Mouse (Mus musculus): ENCODE results near the gene Gm10197. TPM values are rescaled to one million over a fixed set of nuclear protein-coding genes. Genes with fewer than 3 reads are reported as not detected.

The Gm10197 gene
- polyA plus RNA-seq, 1 experiment from 2014 or later = not detected

GRCm38 (mm10) chr19:53408398-53408797 lies 36.8 kb upstream of the Gm10197 start:
- Histone ChIP-seq H3K27ac (replicated peaks; ENCODE audit: low read depth, low read length) (no peak overlapping the region), H3K9ac (ENCODE audit: low read depth, low read length) (no peak overlapping the region), H3K4me3 (ENCODE audit: low read depth, low read length) (no peak overlapping the region), H3K4me2 (ENCODE audit: low read depth, low read length) (no peak overlapping the region), H3K36me3 (ENCODE audit: control insufficient read depth, insufficient read depth, low read length) (no peaks in the 10 kb centered on the region), H3K9me3 (ENCODE audit: control insufficient read depth, low read length) (peaks cover 7% of the 10 kb centered on the region; the same call in 1 of the 2 replicates), H3K27me3 (replicated peaks; ENCODE audit: control insufficient read depth, insufficient read depth, low read length) (no peaks in the 10 kb centered on the region), H3K4me1 (ENCODE audit: control insufficient read depth, insufficient read depth, low read length) (peaks cover 15% of the 10 kb centered on the region)
- DNase-seq (ENCODE audit: low spot score) = no peak
- no peak for ATAC-seq (ENCODE audit: low read depth)
- 83% methylated on average over 8 of the region's 8 CpGs for WGBS

- Histone ChIP-seq H3K27me3 (replicated peaks; ENCODE audit: control insufficient read depth, insufficient read depth, low read length) (no peaks in the 10 kb centered on the region), H3K4me3 (ENCODE audit: low read depth, low read length) (no peak overlapping the region), H3K9ac (ENCODE audit: low read depth, low read length) (no peak overlapping the region), H3K4me1 (ENCODE audit: control insufficient read depth, insufficient read depth, low read length) (peaks cover 11% of the 10 kb centered on the region), H3K9me3 (ENCODE audit: control insufficient read depth, low read length) (peaks cover 7% of the 10 kb centered on the region; the same call in 1 of the 2 replicates), H3K4me2 (ENCODE audit: low read depth, low read length) (no peak overlapping the region), H3K36me3 (ENCODE audit: control insufficient read depth, insufficient read depth, low read length) (no peaks in the 10 kb centered on the region), H3K27ac (replicated peaks; ENCODE audit: low read depth, low read length) (no peak overlapping the region)
- ATAC-seq (ENCODE audit: low read depth) (no peak), DNase-seq (ENCODE audit: low spot score) (no peak)
- whole genome bisulfite sequencing = 90% methylated on average over 2 of the region's 2 CpGs
These were observed 35.8 kb upstream of the Gm10197 start for GRCm38 (mm10) chr19:53407350-53407749.

GRCm38 (mm10) chr19:53405810-53406209 lies 34.2 kb upstream of the Gm10197 start:
- H3K27ac ChIP-seq (replicated peaks; ENCODE audit: low read depth, low read length) = no peak overlapping the region
- no peaks in the 10 kb centered on the region for H3K27me3 ChIP-seq (replicated peaks; ENCODE audit: control insufficient read depth, insufficient read depth, low read length)
- WGBS = 66% methylated on average over 2 of the region's 2 CpGs
- no peak overlapping the region for H3K4me2 ChIP-seq (ENCODE audit: low read depth, low read length)
- H3K9me3 ChIP-seq (ENCODE audit: control insufficient read depth, low read length) = peaks cover 7% of the 10 kb centered on the region; the same call in 1 of the 2 replicates
- ATAC-seq (ENCODE audit: low read depth) (no peak), DNase-seq (ENCODE audit: low spot score) (no peak)
- H3K36me3 ChIP-seq (ENCODE audit: control insufficient read depth, insufficient read depth, low read length) = no peaks in the 10 kb centered on the region
- H3K4me3 ChIP-seq (ENCODE audit: low read depth, low read length) = no peak overlapping the region
- peaks cover 3% of the 10 kb centered on the region; the same call in 1 of the 2 replicates for H3K4me1 ChIP-seq (ENCODE audit: control insufficient read depth, insufficient read depth, low read length)
- no peak overlapping the region for H3K9ac ChIP-seq (ENCODE audit: low read depth, low read length)

GRCm38 (mm10) chr19:53404837-53405356 lies 33.3 kb upstream of the Gm10197 start:
- H3K9me3 ChIP-seq (ENCODE audit: control insufficient read depth, low read length) = peaks cover 7% of the 10 kb centered on the region; the same call in 1 of the 2 replicates
- DNase-seq (ENCODE audit: low spot score) (no peak), ATAC-seq (ENCODE audit: low read depth) (no peak)
- no peaks in the 10 kb centered on the region for H3K36me3 ChIP-seq (ENCODE audit: control insufficient read depth, insufficient read depth, low read length)
- H3K4me1 ChIP-seq (ENCODE audit: control insufficient read depth, insufficient read depth, low read length) = no peaks in the 10 kb centered on the region
- H3K4me3 ChIP-seq (ENCODE audit: low read depth, low read length) = no peak overlapping the region
- no peak overlapping the region for H3K9ac ChIP-seq (ENCODE audit: low read depth, low read length)
- no peaks in the 10 kb centered on the region for H3K27me3 ChIP-seq (replicated peaks; ENCODE audit: control insufficient read depth, insufficient read depth, low read length)
- 73% methylated on average over 18 of the region's 18 CpGs for WGBS
- no peak overlapping the region for H3K27ac ChIP-seq (replicated peaks; ENCODE audit: low read depth, low read length)
- H3K4me2 ChIP-seq (ENCODE audit: low read depth, low read length) = no peak overlapping the region

GRCm38 (mm10) chr19:53404219-53404836 lies 32.8 kb upstream of the Gm10197 start:
- DNase-seq (ENCODE audit: low spot score) (no peak), ATAC-seq (ENCODE audit: low read depth) (no peak)
- no peaks in the 10 kb centered on the region for H3K36me3 ChIP-seq (ENCODE audit: control insufficient read depth, insufficient read depth, low read length)
- no peak overlapping the region for H3K9ac ChIP-seq (ENCODE audit: low read depth, low read length)
- no peaks in the 10 kb centered on the region for H3K27me3 ChIP-seq (replicated peaks; ENCODE audit: control insufficient read depth, insufficient read depth, low read length)
- peaks cover 7% of the 10 kb centered on the region; the same call in 1 of the 2 replicates for H3K9me3 ChIP-seq (ENCODE audit: control insufficient read depth, low read length)
- H3K4me2 ChIP-seq (ENCODE audit: low read depth, low read length) = no peak overlapping the region
- no peak overlapping the region for H3K27ac ChIP-seq (replicated peaks; ENCODE audit: low read depth, low read length)
- no peaks in the 10 kb centered on the region for H3K4me1 ChIP-seq (ENCODE audit: control insufficient read depth, insufficient read depth, low read length)
- WGBS = 92% methylated on average over 10 of the region's 10 CpGs
- H3K4me3 ChIP-seq (ENCODE audit: low read depth, low read length) = no peak overlapping the region

- H3K27me3 ChIP-seq (replicated peaks; ENCODE audit: control insufficient read depth, insufficient read depth, low read length) = no peaks in the 10 kb centered on the region
- no peak overlapping the region for H3K27ac ChIP-seq (replicated peaks; ENCODE audit: low read depth, low read length)
- H3K36me3 ChIP-seq (ENCODE audit: control insufficient read depth, insufficient read depth, low read length) = no peaks in the 10 kb centered on the region
- no peaks in the 10 kb centered on the region for H3K4me1 ChIP-seq (ENCODE audit: control insufficient read depth, insufficient read depth, low read length)
- ATAC-seq (ENCODE audit: low read depth) = no peak
- H3K4me2 ChIP-seq (ENCODE audit: low read depth, low read length) = no peak overlapping the region
- no peak overlapping the region for H3K9ac ChIP-seq (ENCODE audit: low read depth, low read length)
- no peak overlapping the region for H3K4me3 ChIP-seq (ENCODE audit: low read depth, low read length)
- DNase-seq (ENCODE audit: low spot score) = no peak
- 54% methylated on average over 12 of the region's 12 CpGs for WGBS
- H3K9me3 ChIP-seq (ENCODE audit: control insufficient read depth, low read length) = peaks cover 7% of the 10 kb centered on the region; the same call in 1 of the 2 replicates
These were observed 31.3 kb upstream of the Gm10197 start for GRCm38 (mm10) chr19:53402741-53403432.

GRCm38 (mm10) chr19:53400332-53401110 lies 29.0 kb upstream of the Gm10197 start:
- WGBS = 78% methylated on average over 16 of the region's 16 CpGs
- Histone ChIP-seq H3K27me3 (replicated peaks; ENCODE audit: control insufficient read depth, insufficient read depth, low read length) (no peaks in the 10 kb centered on the region), H3K27ac (replicated peaks; ENCODE audit: low read depth, low read length) (no peak overlapping the region)

GRCm38 (mm10) chr19:53399213-53399612 lies 27.6 kb upstream of the Gm10197 start:
- Histone ChIP-seq H3K4me1 (ENCODE audit: control insufficient read depth, insufficient read depth, low read length) (no peaks in the 10 kb centered on the region), H3K9me3 (ENCODE audit: control insufficient read depth, low read length) (no peaks in the 10 kb centered on the region), H3K27me3 (replicated peaks; ENCODE audit: control insufficient read depth, insufficient read depth, low read length) (no peaks in the 10 kb centered on the region), H3K9ac (ENCODE audit: low read depth, low read length) (no peak overlapping the region), H3K36me3 (ENCODE audit: control insufficient read depth, insufficient read depth, low read length) (no peaks in the 10 kb centered on the region), H3K4me2 (ENCODE audit: low read depth, low read length) (no peak overlapping the region), H3K27ac (replicated peaks; ENCODE audit: low read depth, low read length) (no peak overlapping the region), H3K4me3 (ENCODE audit: low read depth, low read length) (no peak overlapping the region)
- DNase-seq (ENCODE audit: low spot score) = no peak
- ATAC-seq (ENCODE audit: low read depth) = no peak
- 79% methylated on average over 4 of the region's 4 CpGs for WGBS

More at GRCm38 (mm10) chr19:53400332-53401110, 29.0 kb upstream of the Gm10197 start:
- no peak overlapping the region for H3K4me2 ChIP-seq (ENCODE audit: low read depth, low read length)
- H3K9me3 ChIP-seq (ENCODE audit: control insufficient read depth, low read length) = peaks cover 7% of the 10 kb centered on the region; the same call in 1 of the 2 replicates
- no peaks in the 10 kb centered on the region for H3K36me3 ChIP-seq (ENCODE audit: control insufficient read depth, insufficient read depth, low read length)
- no peak overlapping the region for H3K4me3 ChIP-seq (ENCODE audit: low read depth, low read length)
- no peak overlapping the region for H3K9ac ChIP-seq (ENCODE audit: low read depth, low read length)
- H3K4me1 ChIP-seq (ENCODE audit: control insufficient read depth, insufficient read depth, low read length) = no peaks in the 10 kb centered on the region
- no peak for ATAC-seq (ENCODE audit: low read depth)
- DNase-seq (ENCODE audit: low spot score) = no peak
